Mouse (Mus musculus) central nervous system, embryonic 18 days (tissue): ENCODE measurements around the gene Igf2. TPM values are rescaled to one million over a fixed set of nuclear protein-coding genes. Genes with fewer than 3 reads are reported as not detected.

Experiments used
- polyA plus RNA-seq: library from polyadenylated mRNA; depleted of rRNA; stranded (reverse); fragments of >200 nt; gene quantifications from 2 replicates; pipeline ENCODE4 v1.2.3, GENCODE M21; 2012; rRNA removed

Gene Igf2
- 267 and 401 TPM in 2 replicates for polyA plus RNA-seq

DNA sequence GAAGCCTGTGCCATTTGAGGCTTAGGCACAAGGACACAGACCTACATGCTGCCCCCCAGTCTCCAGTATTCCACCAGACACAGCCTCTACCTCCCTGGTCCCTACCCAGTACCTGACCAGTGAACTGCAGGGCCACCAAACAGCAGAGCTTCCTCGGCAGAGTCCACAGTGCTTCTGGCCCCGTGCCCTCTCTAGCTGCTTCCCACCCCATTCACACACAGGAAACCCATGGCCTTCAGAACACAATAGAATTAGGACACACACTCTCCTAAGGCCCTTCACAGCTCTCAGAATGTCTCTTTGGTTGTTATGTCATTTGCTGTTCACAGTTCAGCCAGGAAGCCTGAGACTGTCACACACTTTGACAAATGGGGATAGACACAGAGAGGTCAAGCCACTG is at the start of gene Igf2:
Igf2 (minus strand) TSS at position 158 of the 400 bp plus-strand sequence.

DNA sequence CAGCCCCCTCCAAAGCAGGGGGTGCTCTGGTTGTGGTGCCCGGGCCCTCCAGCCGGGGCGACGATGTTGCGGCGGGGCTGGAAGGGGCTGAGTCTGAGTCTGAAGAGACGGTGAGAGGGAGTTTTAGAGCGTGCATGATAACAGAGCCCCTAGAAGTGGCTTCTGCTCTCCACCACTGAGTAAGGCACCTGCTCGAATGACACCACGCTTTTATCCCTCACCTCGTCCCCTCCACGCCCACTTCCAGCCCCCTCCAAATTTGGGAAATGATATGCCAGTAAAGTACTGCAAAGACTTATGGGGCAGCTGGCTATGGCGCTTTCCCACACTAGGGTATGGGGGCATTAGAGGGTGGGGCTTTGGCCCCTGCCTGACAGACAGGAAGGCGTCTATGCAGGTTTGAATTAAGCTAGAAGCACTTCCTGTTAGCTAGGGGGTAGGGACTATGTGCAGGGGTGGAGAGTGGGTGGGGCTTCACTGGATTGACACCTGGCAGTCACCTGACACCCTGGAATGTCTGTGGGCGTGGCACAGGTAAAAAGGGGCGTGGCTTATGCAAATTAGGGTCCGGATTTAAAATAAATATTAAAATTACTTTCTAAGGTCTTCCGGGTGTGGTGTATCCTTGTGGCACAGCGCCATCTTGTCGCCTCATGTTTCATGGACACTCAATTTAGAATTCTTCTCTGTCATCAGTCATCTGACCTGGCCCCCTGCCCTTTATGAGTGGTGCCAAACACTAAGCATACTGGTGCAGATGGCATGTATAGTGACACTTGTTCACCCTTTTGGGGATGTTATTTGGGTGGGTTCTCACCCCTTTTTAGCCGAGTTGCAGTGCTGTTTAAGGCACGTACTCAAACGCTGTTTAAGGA is 3.4 kb upstream of the Igf2 start, which contains the start of gene Gm49394:
Gm49394 (minus strand) TSS at position 192 of the 875 bp plus-strand sequence.

Other genes starting within 250 kb of the Igf2 start
- gene Syt8, start 232.0 kb downstream of the Igf2 start, polyA plus RNA-seq = 0.11 and 3.3 TPM in 2 replicates
- gene Tnni2, start 225.0 kb downstream of the Igf2 start, polyA plus RNA-seq = 1.3 and 75.5 TPM in 2 replicates
- 7.4 and 8.8 TPM in 2 replicates for gene Lsp1, start 206.0 kb downstream of the Igf2 start, polyA plus RNA-seq
- 1.2 and 47.8 TPM in 2 replicates for gene Tnnt3, start 168.0 kb downstream of the Igf2 start, polyA plus RNA-seq
- 107 and 117 TPM in 2 replicates for gene Mrpl23, start 134.1 kb downstream of the Igf2 start, polyA plus RNA-seq
- 0.05 TPM in 2 replicates for gene Gm49394, start 3.1 kb upstream of the Igf2 start, polyA plus RNA-seq
- 0.66 TPM in 1 of 2 replicates, not detected in the other for gene Ins2, start 76.6 kb upstream of the Igf2 start, polyA plus RNA-seq